Mouse (Mus musculus) hindbrain, embryonic 14.5 days (tissue): ENCODE data around the gene Pate2. TPM values are rescaled to one million over a fixed set of nuclear protein-coding genes. Genes with fewer than 3 reads are reported as not detected.
A peak's percentile ranks its signal among the peaks of the same experiment; 100 is the strongest.

ENCODE experiments used
- ATAC-seq: fragments of 200-750 bp; cut with Nextera tagmentation; 2 replicates; pipeline ENCODE4 v1.8.0; 2017; ENCODE audit warnings: moderate number of reproducible peaks, mild to moderate bottlenecking, moderate TSS enrichment, moderate library complexity; ENCODE audit not compliant: low FRiP score
- DNase-seq: peaks from one replicate; pipeline ENCODE4 v3.0.0-alpha.2; 2015; ENCODE audit warnings: low spot score
- H3K27ac ChIP-seq: fragments of 300-500 bp; sonication (generic); 2 replicates; pipeline ENCODE4 v1.5.1; 2014; ENCODE audit warnings: mild to moderate bottlenecking, moderate library complexity
- H3K27me3 ChIP-seq: fragments of 300-500 bp; sonication (generic); 2 replicates; pipeline ENCODE4 v1.6.1; 2014; ENCODE audit warnings: mild to moderate bottlenecking, low read length, mixed read lengths; ENCODE audit not compliant: control insufficient read depth, insufficient read depth
- H3K36me3 ChIP-seq: fragments of 300-500 bp; sonication (generic); replicated peaks from 2 replicates; pipeline ENCODE4 v1.6.1; 2014; ENCODE audit not compliant: control insufficient read depth, insufficient read depth
- H3K4me1 ChIP-seq: fragments of 300-500 bp; sonication (generic); replicated peaks from 2 replicates; pipeline ENCODE4 v1.6.1; 2014; ENCODE audit warnings: antibody characterized with exemption, low read length, mixed read lengths; ENCODE audit not compliant: control insufficient read depth, insufficient read depth
- H3K4me2 ChIP-seq: fragments of 300-500 bp; sonication (generic); replicated peaks from 2 replicates; pipeline ENCODE4 v1.6.1; 2014; ENCODE audit warnings: mild to moderate bottlenecking, moderate library complexity
- H3K4me3 ChIP-seq: fragments of 300-500 bp; sonication (generic); replicated peaks from 2 replicates; pipeline ENCODE4 v1.5.1; 2014; ENCODE audit warnings: mild to moderate bottlenecking, low read length
- H3K9ac ChIP-seq: fragments of 300-500 bp; sonication (generic); 2 replicates; pipeline ENCODE4 v1.6.1; 2014
- H3K9me3 ChIP-seq: fragments of 300-500 bp; sonication (generic); 2 replicates; pipeline ENCODE4 v1.6.1; 2016; ENCODE audit warnings: low read length; ENCODE audit not compliant: control insufficient read depth
- WGBS: fragments of 180-500 bp; shearing (Covaris S2); extraction: QIAGEN DNeasy Blood & Tissue Kit; methylation state at CpG from one replicate; pipeline ENCODE4 v1.1.7; 2014; 5-methylcytosine and 5-hydroxymethylcytosine counted together
- polyA plus RNA-seq: library from polyadenylated mRNA; unstranded; fragments of >200 nt; fragmentation: Nextera tagmentation; extraction: Ambion mirVana; gene quantifications from 2 replicates; pipeline ENCODE4 v1.2.1, GENCODE M21; 2014

Pate2 gene
- polyA plus RNA-seq, 1 experiment from 2014 or later: 0.47 TPM

GRCm38 (mm10) chr9:35533266-35533665 lies 36.8 kb upstream of the Pate2 start:
- Histone ChIP-seq H3K4me1 (peaks cover 5% of the 10 kb centered on the region; the same call in 1 of the 2 replicates), H3K36me3 (no peaks in the 10 kb centered on the region), H3K4me3 (no peak overlapping the region), H3K9ac (no peak overlapping the region), H3K9me3 (no peaks in the 10 kb centered on the region), H3K27ac (no peak overlapping the region), H3K4me2 (no peak overlapping the region), H3K27me3 (no peaks in the 10 kb centered on the region)
- WGBS: 79% methylated on average over 9 of the region's 9 CpGs
- no peak for DNase-seq
- no peak for ATAC-seq

GRCm38 (mm10) chr9:35535110-35535509 lies 35.0 kb upstream of the Pate2 start:
- Histone ChIP-seq H3K9ac (no peak overlapping the region), H3K9me3 (no peaks in the 10 kb centered on the region), H3K36me3 (no peaks in the 10 kb centered on the region), H3K4me3 (no peak overlapping the region), H3K27me3 (no peaks in the 10 kb centered on the region), H3K27ac (no peak overlapping the region), H3K4me1 (no peaks in the 10 kb centered on the region), H3K4me2 (no peak overlapping the region)
- peak; percentile 91 for ATAC-seq
- DNase-seq: peak; percentile 88
- WGBS: 6% methylated on average over 2 of the region's 2 CpGs

DNA sequence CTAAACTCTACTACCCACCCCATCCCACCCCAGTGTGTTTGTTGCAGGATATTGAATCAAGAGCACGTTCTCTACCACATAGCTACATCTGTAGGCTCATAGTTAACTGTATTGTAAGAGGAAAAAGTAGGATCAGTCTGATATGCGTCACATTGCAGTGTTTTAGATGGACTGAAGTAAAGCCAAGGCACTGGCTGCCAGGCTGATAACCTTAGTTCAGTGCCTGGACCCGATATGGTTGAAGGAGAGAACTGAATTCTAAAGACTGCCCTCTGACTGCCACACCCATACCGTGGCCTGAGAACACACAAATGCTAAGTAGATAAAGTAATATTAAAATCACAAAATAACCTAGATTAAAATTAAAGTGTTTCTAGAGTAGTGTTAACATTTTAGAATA lies 34.2 kb upstream of the Pate2 start:
- WGBS: 81% methylated on average over 4 of the region's 4 CpGs
- peaks cover 7% of the 10 kb centered on the region; the same call in 1 of the 2 replicates for H3K36me3 ChIP-seq
- no peaks in the 10 kb centered on the region for H3K4me1 ChIP-seq
- no peak overlapping the region for H3K27ac ChIP-seq
- ATAC-seq (no peak), DNase-seq (no peak)
- no peak overlapping the region for H3K4me2 ChIP-seq
- no peaks in the 10 kb centered on the region for H3K27me3 ChIP-seq
- no peaks in the 10 kb centered on the region for H3K9me3 ChIP-seq
- H3K9ac ChIP-seq: no peak overlapping the region
- H3K4me3 ChIP-seq: no peak overlapping the region

DNA sequence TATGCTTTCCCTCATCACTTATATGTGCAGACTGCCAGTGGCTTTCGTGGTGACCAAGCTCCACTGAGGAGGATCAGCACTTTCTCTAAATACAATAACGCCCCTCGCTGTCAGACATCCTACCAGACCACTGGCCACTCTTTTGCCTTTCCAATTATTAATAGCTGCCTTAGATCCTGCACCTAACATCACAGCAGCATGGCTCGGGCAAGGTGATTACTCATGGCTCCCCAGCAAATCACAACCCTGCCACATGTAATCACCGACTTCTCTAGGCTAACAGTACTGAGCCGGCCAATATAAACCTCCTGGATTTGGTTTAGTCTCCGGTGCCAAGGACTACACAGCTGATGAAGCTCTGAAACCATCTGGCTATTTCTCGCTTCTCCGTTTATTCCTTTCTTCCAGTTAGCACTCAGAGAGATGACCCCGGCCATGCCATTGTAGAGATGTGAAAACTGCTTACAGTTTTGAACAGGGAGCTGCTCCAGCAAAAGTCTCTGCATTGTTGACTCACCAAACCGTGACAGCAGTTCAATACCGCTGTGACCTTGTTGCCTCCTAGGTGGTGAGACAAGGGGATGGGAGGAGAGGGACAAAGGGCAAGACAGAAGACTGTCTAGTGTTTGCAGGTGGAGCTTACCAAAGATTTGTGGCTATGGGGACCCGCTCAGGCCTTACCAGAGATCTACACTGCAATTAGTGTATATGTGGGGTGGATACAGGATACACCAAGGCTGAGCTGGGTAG lies 30.9 kb upstream of the Pate2 start:
- Histone ChIP-seq H3K4me2 (no peak overlapping the region), H3K9ac (no peak overlapping the region), H3K4me1 (no peaks in the 10 kb centered on the region), H3K4me3 (no peak overlapping the region), H3K9me3 (no peaks in the 10 kb centered on the region), H3K36me3 (peaks cover 27% of the 10 kb centered on the region), H3K27ac (no peak overlapping the region), H3K27me3 (no peaks in the 10 kb centered on the region)
- no peak for ATAC-seq
- DNase-seq: no peak
- 70% methylated on average over 13 of the region's 13 CpGs for WGBS

- H3K36me3 ChIP-seq: peaks cover 45% of the 10 kb centered on the region
- H3K9me3 ChIP-seq: no peaks in the 10 kb centered on the region
- H3K4me1 ChIP-seq: no peaks in the 10 kb centered on the region
- no peak overlapping the region for H3K9ac ChIP-seq
- no peak for ATAC-seq
- H3K27me3 ChIP-seq: no peaks in the 10 kb centered on the region
- 91% methylated on average over 5 of the region's 5 CpGs for WGBS
- H3K4me2 ChIP-seq: no peak overlapping the region
- H3K27ac ChIP-seq: no peak overlapping the region
- no peak for DNase-seq
- no peak overlapping the region for H3K4me3 ChIP-seq
Measured at GRCm38 (mm10) chr9:35541024-35541423, 29.1 kb upstream of the Pate2 start.

DNA sequence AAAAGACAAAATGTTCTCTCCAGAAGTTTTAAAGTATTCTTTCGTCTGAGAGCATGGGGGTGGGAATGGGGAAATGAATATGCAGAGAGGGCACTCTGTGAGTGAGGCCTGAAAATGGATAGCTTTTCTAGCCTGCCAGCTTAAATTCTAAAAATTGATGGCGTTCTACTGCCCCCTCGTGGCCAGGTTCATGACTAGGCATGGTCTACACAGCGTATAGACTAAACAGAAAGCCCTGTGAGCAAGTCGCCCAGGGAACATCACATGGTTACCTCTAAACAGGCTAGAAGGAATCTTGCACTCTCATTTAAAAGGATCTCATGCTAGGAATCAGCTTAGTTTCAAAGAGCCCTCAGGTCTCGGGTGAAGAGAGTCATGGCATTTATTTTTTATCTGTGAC lies 28.6 kb upstream of the Pate2 start:
- 7% methylated on average over 6 of the region's 6 CpGs for WGBS
- peak; percentile 74; the same call in 1 of the 2 replicates for ATAC-seq
- H3K4me3 ChIP-seq: no peak overlapping the region

GRCm38 (mm10) chr9:35541941-35542340 lies 28.1 kb upstream of the Pate2 start:
- ATAC-seq: no peak
- 75% methylated on average over 6 of the region's 6 CpGs for WGBS
- Histone ChIP-seq H3K4me1 (no peaks in the 10 kb centered on the region), H3K9ac (no peak overlapping the region), H3K27me3 (no peaks in the 10 kb centered on the region), H3K27ac (no peak overlapping the region), H3K4me2 (no peak overlapping the region), H3K9me3 (no peaks in the 10 kb centered on the region), H3K36me3 (peaks cover 54% of the 10 kb centered on the region), H3K4me3 (no peak overlapping the region)
- no peak for DNase-seq

More for the DNA sequence above, 28.6 kb upstream of the Pate2 start:
- Histone ChIP-seq H3K9me3 (no peaks in the 10 kb centered on the region), H3K4me2 (no peak overlapping the region), H3K36me3 (peaks cover 50% of the 10 kb centered on the region), H3K27ac (no peak overlapping the region), H3K9ac (no peak overlapping the region), H3K27me3 (no peaks in the 10 kb centered on the region), H3K4me1 (no peaks in the 10 kb centered on the region)
- DNase-seq: peak; percentile 96

GRCm38 (mm10) chr9:35543099-35543860 lies 26.8 kb upstream of the Pate2 start:
- H3K4me1 ChIP-seq: no peaks in the 10 kb centered on the region
- DNase-seq (no peak), ATAC-seq (no peak)
- no peaks in the 10 kb centered on the region for H3K9me3 ChIP-seq
- H3K27ac ChIP-seq: no peak overlapping the region
- H3K36me3 ChIP-seq: peaks cover 64% of the 10 kb centered on the region
- no peaks in the 10 kb centered on the region for H3K27me3 ChIP-seq
- H3K4me3 ChIP-seq: no peak overlapping the region
- no peak overlapping the region for H3K4me2 ChIP-seq
- H3K9ac ChIP-seq: no peak overlapping the region
- WGBS: 87% methylated on average over 14 of the region's 14 CpGs

GRCm38 (mm10) chr9:35544666-35545065 lies 25.4 kb upstream of the Pate2 start:
- H3K36me3 ChIP-seq: peaks cover 68% of the 10 kb centered on the region
- 75% methylated on average over 2 of the region's 2 CpGs for WGBS

More at GRCm38 (mm10) chr9:35544666-35545065, 25.4 kb upstream of the Pate2 start:
- no peak overlapping the region for H3K4me2 ChIP-seq
- no peak overlapping the region for H3K4me3 ChIP-seq
- H3K9me3 ChIP-seq: no peaks in the 10 kb centered on the region
- no peak for ATAC-seq
- no peak overlapping the region for H3K27ac ChIP-seq
- no peak for DNase-seq
- H3K4me1 ChIP-seq: no peaks in the 10 kb centered on the region
- H3K27me3 ChIP-seq: no peaks in the 10 kb centered on the region
- H3K9ac ChIP-seq: no peak overlapping the region
